Mouse (Mus musculus) bone marrow macrophage, adult 2 months (primary cell): ENCODE measurements around the gene Rab6a.

Source experiments
- CTCF ChIP-seq: IDR thresholded peaks from 2 replicates; pipeline ENCODE4 v1.5.1; 2012; ENCODE audit warnings: low read depth, mild to moderate bottlenecking, low read length, moderate library complexity
- POLR2A ChIP-seq: IDR thresholded peaks from 2 replicates; pipeline ENCODE4 v1.6.1; 2012; ENCODE audit warnings: mild to moderate bottlenecking, low read depth, low read length, borderline replicate concordance

DNA sequence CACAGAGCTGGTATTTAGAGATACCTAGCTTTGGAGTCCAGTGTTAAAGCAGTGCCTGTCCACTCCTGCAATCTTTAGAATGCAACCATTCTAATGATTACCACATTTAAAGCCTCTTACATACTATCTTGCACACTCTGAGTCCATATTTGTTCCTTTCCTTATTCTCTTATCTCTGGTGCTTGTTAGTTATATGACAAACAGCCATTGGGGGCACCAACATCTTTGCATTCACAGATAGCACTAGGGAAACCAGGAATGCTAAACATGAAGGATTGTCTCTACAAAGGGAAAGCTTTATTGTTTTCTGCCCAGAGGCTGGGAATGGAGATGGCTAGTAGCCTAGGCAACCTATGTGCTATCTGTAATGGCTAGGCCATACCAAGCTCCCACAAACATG, 37.3 kb upstream of the Rab6a start:
- TF ChIP-seq CTCF, result no peak
- TF ChIP-seq POLR2A, result no peak
